Comparison of ENCODE assay signal across 11 mouse cellular contexts in the genomic region with DNA sequence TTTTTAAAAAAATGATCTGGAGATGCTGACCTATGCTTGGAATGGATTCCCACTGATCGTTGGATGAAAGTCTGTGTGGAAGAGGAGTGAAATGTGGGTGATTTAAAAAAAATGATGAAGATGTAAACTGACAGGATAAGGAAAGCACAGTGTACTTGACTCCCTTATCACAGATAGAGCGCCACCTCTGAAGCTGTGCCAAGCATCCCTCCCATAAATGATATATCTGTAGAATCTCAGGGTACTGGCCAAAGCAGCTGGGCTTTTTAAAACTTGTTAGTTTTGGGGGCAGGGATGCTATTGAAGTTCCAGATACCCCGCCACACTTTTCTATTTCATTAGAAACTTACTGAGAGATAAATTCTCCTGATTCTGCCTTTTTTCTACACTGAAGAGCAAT.
"Had no signal": no experiment of that assay in that cellular context is flagged by ENCODE, and none has a peak within 500 bp of the region (broad histone marks: within the 10 kb centered on the region; RNA-seq: fewer than 3 reads in every experiment).

No protein-coding gene starts in this region.

- ATAC-seq: intestine, embryonic 15.5 days; liver, postnatal 0 days had no signal

- DNase-seq: kidney, adult 18-20 months; kidney, postnatal 36 days; liver; liver, embryonic 13.5 days; liver, postnatal 0 days; lung, postnatal 10 days; midbrain, embryonic 14.5 days; right cerebral cortex, adult 18-20 months; right cerebral cortex, postnatal 25 days; thymus, postnatal 4 days had no signal
